Mouse (Mus musculus) kidney, adult 2 months (tissue): Measurements from ENCODE around the gene Hdac10.

ENCODE experiments used
- CTCF ChIP-seq: fragments of 200-500 bp; conservative IDR thresholded peaks from 2 replicates; pipeline ENCODE4 v1.5.1; 2011; ENCODE audit warnings: low read depth, mild to moderate bottlenecking, control low read depth, low read length, moderate library complexity, mixed read lengths; ENCODE audit not compliant: insufficient read depth, insufficient read length
- POLR2A ChIP-seq: fragments of 200-500 bp; IDR thresholded peaks from one replicate; pipeline ENCODE4 v1.6.1; 2011; ENCODE audit warnings: low read depth, low read length, control low read depth

DNA sequence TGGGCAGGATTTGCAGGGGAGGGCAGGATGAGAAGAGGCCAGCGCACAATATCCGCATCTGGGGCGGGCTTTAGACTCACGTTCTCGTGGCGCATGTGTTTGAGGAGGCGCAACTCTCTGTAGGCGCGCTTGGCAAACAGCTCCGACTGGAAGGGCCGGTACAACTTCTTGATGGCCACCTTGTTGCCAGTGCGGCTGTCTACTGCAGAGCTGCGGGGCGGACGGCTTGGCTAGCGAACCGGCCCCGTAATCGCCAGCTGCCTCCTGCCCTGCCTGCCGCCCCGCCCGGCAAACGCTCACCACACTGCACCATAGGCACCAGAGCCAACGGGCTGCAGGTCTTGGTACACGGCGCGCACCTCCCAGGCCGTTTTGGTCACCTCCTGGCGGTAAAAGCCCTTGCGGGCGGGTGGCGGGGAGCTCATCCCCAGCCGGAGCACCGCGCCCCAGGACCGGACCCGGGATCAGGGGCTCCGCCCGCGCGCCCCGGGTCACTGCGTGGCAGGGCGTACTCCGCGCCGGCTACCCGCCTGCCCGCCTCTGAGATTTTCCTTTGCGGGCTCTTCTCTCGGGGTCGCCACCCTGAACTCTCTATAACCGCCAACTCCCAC, 11.7 kb upstream of the Hdac10 start:
- TF ChIP-seq POLR2A (no peak), CTCF (no peak)
